ENCODE assay signal across 18 mouse cellular contexts in genomic region chr5:52487559-52488430, GRCm38 (mm10). TPM values are rescaled to one million over a fixed set of nuclear protein-coding genes. Genes with fewer than 3 reads are reported as not detected.
DNase-seq lines count a peak whose midpoint lies in the region; ATAC-seq and TF ChIP-seq lines count a peak whose summit lies in the region.
"Had no signal": no experiment of that assay in that cellular context is flagged by ENCODE, and none has a peak within 500 bp of the region (broad histone marks: within the 10 kb centered on the region; RNA-seq: fewer than 3 reads in every experiment).

No protein-coding gene starts in this region.

- no peak overlapping the region for H3K4me2 ChIP-seq in intestine, embryonic 14.5 days (ENCODE audit: low read length)
- no peak overlapping the region for H3K4me2 ChIP-seq in intestine, postnatal 0 days (replicated peaks; ENCODE audit: low read depth)
- H3K4me2 ChIP-seq in liver, embryonic 11.5 days: no peak overlapping the region
- H3K4me2 ChIP-seq: embryonic facial prominence, embryonic 12.5 days; forebrain, embryonic 12.5 days; heart, embryonic 12.5 days; hindbrain, embryonic 15.5 days had no signal

- DNase-seq in intestine, embryonic 14.5 days (ENCODE audit: low spot score): no peak
- peak; percentile 81 for DNase-seq in 416B (ENCODE audit: low read depth)
- peak; percentile 36 for DNase-seq in brain, adult 2 months (ENCODE audit: low read depth, low spot score)
- no peak for DNase-seq in retina, postnatal 1 day
- DNase-seq in liver, embryonic 11.5 days (ENCODE audit: low spot score): no peak
- DNase-seq: adrenal gland, postnatal 14 days; cerebellum, adult 18-20 months; cerebellum, postnatal 10 days; embryo, embryonic 11 days; forebrain, postnatal 0 days; gastrocnemius, postnatal 14 days had no signal

- no peak overlapping the region for H3K9ac ChIP-seq in intestine, embryonic 14.5 days (ENCODE audit: low read length)
- H3K9ac ChIP-seq in intestine, postnatal 0 days (ENCODE audit: low read depth, low read length): no peak overlapping the region
- H3K9ac ChIP-seq in liver, embryonic 11.5 days (ENCODE audit: low read depth, low read length): no peak overlapping the region
- H3K9ac ChIP-seq: embryonic facial prominence, embryonic 12.5 days; forebrain, embryonic 12.5 days; forebrain, postnatal 0 days; heart, embryonic 12.5 days; hindbrain, embryonic 15.5 days had no signal

- H3K4me3 ChIP-seq in intestine, embryonic 14.5 days (ENCODE audit: low read depth, low read length): no peak overlapping the region
- H3K4me3 ChIP-seq in intestine, postnatal 0 days (ENCODE audit: low read depth, low read length): no peak overlapping the region
- no peak overlapping the region for H3K4me3 ChIP-seq in liver, embryonic 11.5 days (ENCODE audit: low read depth, low read length)
- H3K4me3 ChIP-seq: embryonic facial prominence, embryonic 12.5 days; forebrain, embryonic 12.5 days; heart, embryonic 12.5 days; hindbrain, embryonic 15.5 days had no signal

- no peaks in the 10 kb centered on the region for H3K27me3 ChIP-seq in intestine, embryonic 14.5 days (replicated peaks; ENCODE audit: control insufficient read depth, insufficient read depth, low read length)
- H3K27me3 ChIP-seq in intestine, postnatal 0 days (replicated peaks; ENCODE audit: control insufficient read depth, insufficient read depth, low read length): no peaks in the 10 kb centered on the region
- H3K27me3 ChIP-seq in liver, embryonic 11.5 days (replicated peaks; ENCODE audit: control insufficient read depth, insufficient read depth, low read length): no peaks in the 10 kb centered on the region
- H3K27me3 ChIP-seq: embryonic facial prominence, embryonic 12.5 days; forebrain, embryonic 12.5 days; heart, embryonic 12.5 days; hindbrain, embryonic 15.5 days had no signal

- H3K27ac ChIP-seq in intestine, embryonic 14.5 days (ENCODE audit: low read depth): peak overlapping the region; percentile 11; the same call in 1 of the 2 replicates
- no peak overlapping the region for H3K27ac ChIP-seq in intestine, postnatal 0 days (ENCODE audit: low read depth, low read length)
- H3K27ac ChIP-seq in liver, embryonic 11.5 days (ENCODE audit: low read depth, low read length): no peak overlapping the region
- H3K27ac ChIP-seq: embryonic facial prominence, embryonic 12.5 days; forebrain, embryonic 12.5 days; hindbrain, embryonic 15.5 days had no signal

- no peak for TF ChIP-seq CTCF in intestine, postnatal 0 days (IDR thresholded peaks at IDR 0.05; ENCODE audit: low read depth)

- WGBS in intestine, embryonic 14.5 days: 75% methylated on average over 13 of the region's 13 CpGs
- 68% methylated on average over 13 of the region's 13 CpGs for WGBS in intestine, postnatal 0 days
- WGBS in liver, embryonic 11.5 days: 65% methylated on average over 13 of the region's 13 CpGs

- H3K36me3 ChIP-seq in intestine, embryonic 14.5 days (ENCODE audit: control insufficient read depth, insufficient read depth, low read length): no peaks in the 10 kb centered on the region
- H3K36me3 ChIP-seq in intestine, postnatal 0 days (ENCODE audit: control insufficient read depth, insufficient read depth): no peaks in the 10 kb centered on the region
- no peaks in the 10 kb centered on the region for H3K36me3 ChIP-seq in liver, embryonic 11.5 days (ENCODE audit: control insufficient read depth, insufficient read depth, low read length)
- H3K36me3 ChIP-seq: embryonic facial prominence, embryonic 12.5 days; forebrain, embryonic 12.5 days; G1E; heart, embryonic 12.5 days; hindbrain, embryonic 15.5 days had no signal

- no peaks in the 10 kb centered on the region for H3K9me3 ChIP-seq in intestine, embryonic 14.5 days (ENCODE audit: control insufficient read depth, low read length)
- H3K9me3 ChIP-seq in intestine, postnatal 0 days (ENCODE audit: control insufficient read depth): no peaks in the 10 kb centered on the region
- no peaks in the 10 kb centered on the region for H3K9me3 ChIP-seq in liver, embryonic 11.5 days (ENCODE audit: control insufficient read depth, low read length)
- H3K9me3 ChIP-seq: embryonic facial prominence, embryonic 12.5 days; forebrain, embryonic 12.5 days; G1E; heart, embryonic 12.5 days; hindbrain, embryonic 15.5 days had no signal

- H3K4me1 ChIP-seq in intestine, embryonic 14.5 days (replicated peaks; ENCODE audit: control insufficient read depth, insufficient read depth, low read length): no peaks in the 10 kb centered on the region
- H3K4me1 ChIP-seq in intestine, postnatal 0 days (replicated peaks; ENCODE audit: control insufficient read depth, insufficient read depth, low read length): no peaks in the 10 kb centered on the region
- no peaks in the 10 kb centered on the region for H3K4me1 ChIP-seq in liver, embryonic 11.5 days (replicated peaks; ENCODE audit: control insufficient read depth, insufficient read depth, low read length)
- H3K4me1 ChIP-seq: embryonic facial prominence, embryonic 12.5 days; forebrain, embryonic 12.5 days; heart, embryonic 12.5 days; hindbrain, embryonic 15.5 days had no signal

- no peak for ATAC-seq in intestine, embryonic 14.5 days (replicated peaks; ENCODE audit: low FRiP score, low TSS enrichment, low read depth)
- ATAC-seq in intestine, postnatal 0 days: no peak
- peak; percentile 18; the same call in 1 of the 2 replicates for ATAC-seq in megakaryocyte, adult 5-6 weeks (ENCODE audit: poor library complexity, severe bottlenecking)
- ATAC-seq in liver, embryonic 11.5 days (replicated peaks; ENCODE audit: low FRiP score): no peak
- ATAC-seq: forebrain, postnatal 0 days had no signal

RNA-seq across cellular contexts. Expression of gene Ccdc149, which starts 16.5 kb away (rescaled TPM):
- 3.0 and 3.7 TPM in 2 replicates for polyA plus RNA-seq in intestine, embryonic 14.5 days (2014; fragmentation: Nextera tagmentation; extraction: Ambion mirVana)
- 3.0 and 3.3 TPM in 2 replicates for polyA plus RNA-seq in intestine, postnatal 0 days (2015; fragmentation: Nextera tagmentation; extraction: Ambion mirVana)
- 0.09 TPM in 1 of 2 replicates, not detected in the other for total RNA-seq in megakaryocyte, adult 5-6 weeks (2015)
- total RNA-seq in megakaryocyte, adult 5-6 weeks (2017): not detected in 2 replicates
- 1.1 and 1.2 TPM in 2 replicates for polyA plus RNA-seq in liver, embryonic 11.5 days (2014; fragmentation: Nextera tagmentation; extraction: Ambion mirVana)
- total RNA-seq: G1E had no signal
- polyA plus RNA-seq: G1E had no signal

Comparison
In these comparisons a context has a peak if more than half of its experiments do, and no peak if none do; other contexts are left out.
1. DNase-seq: peak in 416B (single experiment) and brain, adult 2 months (single experiment); none in intestine, embryonic 14.5 days (single experiment), retina, postnatal 1 day (single experiment) and liver, embryonic 11.5 days (single experiment).